Mouse (Mus musculus): ENCODE data around the gene Camsap2.

DNA sequence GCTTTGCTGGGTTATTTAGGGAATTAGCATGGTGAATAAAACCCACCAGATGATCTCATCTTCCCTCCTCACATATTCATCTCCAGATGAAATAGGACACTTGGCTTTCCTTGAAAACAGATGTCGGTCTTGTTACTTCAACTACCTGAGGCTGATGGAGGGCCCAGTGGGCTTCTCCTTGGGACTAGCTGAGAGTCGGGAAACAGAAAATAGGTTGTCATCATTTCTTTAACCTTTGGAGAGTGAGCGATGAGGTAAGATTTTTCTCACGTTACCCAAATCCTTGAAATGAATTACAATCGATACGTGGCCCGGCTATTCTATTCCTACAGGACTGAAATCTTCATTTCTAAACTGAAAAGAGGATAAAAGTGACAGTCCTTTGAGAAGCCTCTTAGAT, 33.4 kb upstream of the Camsap2 start:
- TF ChIP-seq SMC3 (IDR thresholded peaks at IDR 0.05; ENCODE audit: low read depth, low read length) (no peak), ETS1 (IDR thresholded peaks at IDR 0.05; ENCODE audit: low read depth, low read length) (no peak), CTCF (IDR thresholded peaks at IDR 0.05 in 2 of 3, conservative IDR thresholded peaks at IDR 0.05 in 1 of 3; ENCODE audit: control insufficient read depth in 1 of 3, insufficient read depth in 1 of 3, low read depth in 2 of 3, low read length in 3 of 3, poor library complexity in 1 of 3, severe bottlenecking in 1 of 3) (no peak), ZC3H11A (IDR thresholded peaks at IDR 0.05; ENCODE audit: low read depth, low read length) (no peak), POLR2A (IDR thresholded peaks at IDR 0.05; ENCODE audit: control insufficient read depth in 1 of 2, insufficient read depth in 1 of 2, low read depth in 1 of 2, low read length in 2 of 2, poor library complexity in 1 of 2) (no peak), UBTF (IDR thresholded peaks at IDR 0.05; ENCODE audit: borderline replicate concordance, insufficient read depth, low read depth, low read length) (no peak), EP300 (IDR thresholded peaks at IDR 0.05; ENCODE audit: low read depth in 1 of 2, low read length in 2 of 2) (no peak)

Data from MEL (cell line).